Mouse (Mus musculus) cerebellum, postnatal 10 days (tissue): ENCODE results near the gene Drd3.

Source experiments
- DNase-seq, 2 experiments: peaks; one replicate each; pipeline ENCODE4 v3.0.0; 2021; ENCODE audit warnings: mixed read lengths in 2 of 2

The Drd3 gene

DNA sequence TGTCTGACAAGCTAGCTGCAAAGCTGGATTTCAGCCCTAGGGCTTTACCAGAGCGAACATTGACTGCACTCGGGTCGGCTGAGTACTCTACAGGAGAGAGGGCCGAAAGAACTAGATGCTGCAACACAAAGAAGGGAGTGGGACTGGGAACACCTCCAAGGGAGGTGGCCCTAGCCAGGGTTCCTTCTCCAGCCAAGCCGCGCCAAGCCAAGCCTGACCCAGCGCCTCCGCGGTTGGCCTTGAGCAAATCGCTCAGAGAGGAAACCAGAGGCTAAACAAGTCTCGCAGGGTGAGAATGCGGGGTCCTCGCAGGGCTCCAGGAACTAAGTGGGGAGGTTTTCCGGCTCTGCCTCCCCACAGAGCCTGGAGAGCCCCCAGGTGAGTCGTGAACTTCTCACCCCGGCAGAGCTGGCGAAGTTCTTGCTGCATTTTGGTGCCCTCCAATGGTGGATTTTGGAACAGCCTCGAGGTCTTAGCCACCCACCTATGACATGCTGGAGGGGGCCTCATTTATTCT, 48.0 kb downstream of the Drd3 start:
- DNase-seq = peak; percentile 90 to 91

DNA sequence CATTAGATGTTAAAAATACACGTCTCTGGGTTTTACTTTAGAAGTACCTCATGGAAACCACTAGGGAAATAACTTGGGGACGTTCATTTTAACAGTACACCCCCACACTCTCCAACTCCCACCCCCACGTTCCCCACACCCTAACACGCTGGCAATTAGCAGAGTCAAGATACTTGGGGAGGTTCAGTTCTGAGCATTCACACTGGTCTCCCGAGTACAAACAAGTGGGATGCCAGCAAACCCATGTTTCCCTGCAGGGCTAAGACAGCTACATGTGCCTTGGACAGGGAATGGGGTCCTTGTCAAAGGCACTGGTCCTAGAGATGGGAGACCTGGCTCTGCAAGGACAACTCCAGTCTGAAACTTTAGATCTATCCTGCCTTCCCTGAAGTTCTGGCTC, 48.6 kb downstream of the Drd3 start:
- DNase-seq = no peak

DNA sequence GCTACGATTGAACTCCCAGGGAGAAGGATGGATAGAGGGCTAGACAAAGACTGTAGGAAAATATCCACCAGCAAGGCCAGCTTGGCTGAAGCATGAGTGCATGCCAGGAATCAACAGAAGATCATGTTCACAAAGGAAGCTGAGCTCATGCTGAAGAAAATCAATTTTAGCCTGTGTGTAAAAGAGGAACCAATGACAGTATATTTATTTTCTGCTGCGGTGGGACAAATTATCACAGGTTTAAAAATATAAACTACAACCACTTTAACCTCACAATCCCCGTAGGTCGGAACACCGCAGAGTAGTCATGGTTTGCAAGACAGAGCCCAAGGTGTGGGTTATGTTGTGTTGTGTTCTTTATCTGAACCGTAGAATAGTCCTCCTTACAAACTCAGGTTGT, 50.5 kb downstream of the Drd3 start:
- DNase-seq = no peak

DNA sequence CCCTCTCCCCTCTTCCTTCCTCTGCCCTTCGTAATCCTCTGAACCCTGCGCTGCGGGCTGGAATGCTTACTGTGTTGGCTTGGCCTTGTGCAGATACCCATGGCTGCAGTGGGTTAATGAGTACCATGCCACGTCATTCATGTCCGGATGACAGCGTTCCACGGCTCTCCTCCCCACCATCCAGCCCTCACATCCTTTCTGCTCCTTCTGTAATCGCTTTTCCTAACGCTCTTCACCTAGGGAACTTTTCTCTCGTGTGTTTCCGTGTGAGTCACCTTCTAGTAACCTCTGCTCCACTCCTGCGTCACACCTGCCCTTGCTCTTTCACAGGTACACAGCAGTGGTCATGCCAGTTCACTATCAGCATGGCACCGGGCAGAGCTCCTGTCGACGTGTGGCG, 53.2 kb downstream of the Drd3 start:
- no peak for DNase-seq

DNA sequence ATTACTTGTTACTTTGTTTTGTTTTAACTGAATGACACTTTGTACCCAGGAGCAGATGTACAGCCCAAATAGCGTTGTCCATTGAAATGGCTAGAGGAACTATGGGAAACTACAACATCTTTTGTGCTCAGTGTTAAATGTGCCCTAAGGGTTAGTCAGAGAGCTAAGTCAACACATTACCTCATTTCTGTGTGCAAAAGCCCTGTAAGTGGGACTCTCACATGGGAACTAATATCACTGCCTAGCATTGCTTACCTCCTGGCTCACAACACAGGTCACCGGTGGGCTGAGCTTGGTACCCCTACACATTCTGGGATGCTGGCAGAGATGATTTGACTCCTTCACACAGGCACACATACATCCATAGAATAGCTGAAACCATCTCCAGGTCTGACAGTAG, 55.6 kb downstream of the Drd3 start:
- no peak for DNase-seq

DNA sequence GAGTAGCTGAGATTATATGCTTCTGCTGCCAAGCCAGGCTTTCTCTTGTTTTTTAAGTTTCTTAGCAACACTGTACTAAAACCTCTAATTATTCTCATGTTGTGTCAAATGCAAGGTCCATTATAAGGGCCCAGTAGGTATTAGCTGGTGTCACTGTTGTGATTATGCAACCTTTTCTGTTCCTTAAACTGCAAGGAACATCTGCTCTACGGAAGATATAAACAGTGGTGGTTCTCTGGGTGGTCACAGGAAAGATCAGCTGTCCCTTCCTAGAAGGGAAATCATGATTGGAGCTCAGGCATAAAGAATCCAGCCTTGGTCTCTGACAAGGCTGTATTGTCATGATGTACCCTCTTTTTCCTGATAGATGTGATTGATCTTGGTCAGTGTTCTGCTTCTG, 57.6 kb downstream of the Drd3 start:
- DNase-seq = no peak

DNA sequence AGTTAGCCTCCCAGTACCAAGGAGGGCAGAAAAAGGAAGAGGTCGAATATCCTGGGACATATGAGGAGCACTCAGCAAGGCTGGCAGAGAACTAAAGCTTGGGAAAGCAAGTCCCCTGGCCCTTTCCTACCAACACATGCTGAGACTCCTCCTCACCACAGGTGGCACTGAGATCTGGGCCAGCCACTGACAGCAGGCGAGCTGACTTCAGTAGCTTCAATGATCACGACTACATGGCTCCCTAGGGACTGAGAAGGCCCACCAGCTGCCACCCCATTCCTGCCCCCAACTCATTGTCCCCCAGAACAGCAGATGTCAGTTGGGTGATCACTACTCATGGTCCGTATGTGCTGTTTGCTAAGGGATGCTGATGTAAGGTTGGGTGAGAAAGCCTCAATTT, 60.8 kb downstream of the Drd3 start:
- DNase-seq = peak; percentile 75 to 82

DNA sequence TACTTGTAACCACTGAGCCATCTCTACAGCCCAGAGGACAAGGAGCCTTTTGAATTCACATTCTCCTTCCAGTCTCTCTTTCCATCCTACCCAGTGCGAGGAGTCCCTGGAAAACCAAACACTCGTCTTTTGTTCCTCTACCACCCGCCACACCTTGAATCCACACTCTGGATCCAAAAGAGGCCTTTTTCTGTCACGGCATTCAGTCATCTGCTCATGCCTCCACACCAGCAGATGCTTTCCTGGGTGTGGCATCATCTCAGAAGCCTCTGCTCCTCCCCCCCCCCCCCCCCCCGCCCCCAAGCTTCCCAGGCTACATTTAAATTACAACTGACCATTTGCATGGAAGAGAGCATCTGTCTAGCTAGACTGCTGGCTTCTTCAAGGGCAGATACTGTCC, 62.5 kb downstream of the Drd3 start:
- DNase-seq = no peak

DNA sequence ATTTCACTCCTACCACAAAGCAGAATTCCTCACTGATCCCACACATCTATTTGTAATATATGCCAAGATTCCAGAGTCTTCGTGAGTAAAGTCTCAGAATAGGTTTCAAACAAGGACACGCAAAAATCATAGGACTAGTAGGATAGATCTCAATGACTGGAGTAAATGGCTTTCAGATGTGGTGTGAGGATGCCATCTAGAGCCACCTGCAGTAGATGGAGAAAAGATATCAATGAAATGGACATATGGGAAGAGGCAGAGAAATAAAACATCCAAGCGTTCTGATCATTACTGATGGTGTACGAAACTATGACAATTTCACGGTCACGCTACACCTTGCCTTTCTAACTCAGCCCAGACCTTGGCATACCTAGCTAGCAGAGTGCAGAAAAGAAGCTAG, 64.6 kb downstream of the Drd3 start:
- DNase-seq = no peak

DNA sequence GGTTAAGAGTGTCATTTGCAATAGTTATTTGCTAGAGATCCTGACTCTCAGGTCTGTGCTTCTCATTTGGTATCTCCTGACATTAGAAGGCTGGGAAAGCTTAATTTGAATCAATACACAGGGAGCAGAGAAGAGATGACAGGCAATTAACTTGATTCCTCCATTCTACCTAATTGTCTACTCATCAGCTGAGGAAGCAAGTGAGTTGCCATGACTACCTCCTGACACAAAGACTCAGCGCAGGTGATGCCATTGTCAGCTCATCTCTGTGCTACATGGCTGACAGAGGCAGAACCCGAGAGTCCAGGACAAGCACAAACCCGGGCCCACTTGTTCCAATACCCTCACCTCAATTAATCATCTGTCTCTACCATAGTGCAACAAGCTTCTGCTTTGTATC, 73.7 kb downstream of the Drd3 start:
- DNase-seq = no peak

DNA sequence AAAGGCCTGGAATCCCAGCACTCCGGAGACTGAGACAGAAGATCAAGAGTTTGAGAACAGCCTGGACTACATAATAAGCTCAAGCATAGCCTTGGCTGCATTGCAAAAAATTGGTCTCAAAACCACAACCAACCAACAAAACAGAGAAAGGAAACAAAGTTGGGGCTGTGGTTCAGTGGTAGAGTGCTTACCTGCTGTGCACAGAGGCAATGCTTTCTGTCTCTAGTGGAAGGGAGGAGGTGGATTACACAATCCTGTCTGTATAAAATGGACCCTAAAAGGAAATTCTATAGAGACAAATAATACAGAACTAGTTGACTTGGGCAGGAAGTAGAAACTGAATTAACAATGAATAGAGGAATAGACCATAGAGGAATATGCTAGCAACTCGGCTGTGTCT, 78.1 kb downstream of the Drd3 start:
- no peak for DNase-seq

DNA sequence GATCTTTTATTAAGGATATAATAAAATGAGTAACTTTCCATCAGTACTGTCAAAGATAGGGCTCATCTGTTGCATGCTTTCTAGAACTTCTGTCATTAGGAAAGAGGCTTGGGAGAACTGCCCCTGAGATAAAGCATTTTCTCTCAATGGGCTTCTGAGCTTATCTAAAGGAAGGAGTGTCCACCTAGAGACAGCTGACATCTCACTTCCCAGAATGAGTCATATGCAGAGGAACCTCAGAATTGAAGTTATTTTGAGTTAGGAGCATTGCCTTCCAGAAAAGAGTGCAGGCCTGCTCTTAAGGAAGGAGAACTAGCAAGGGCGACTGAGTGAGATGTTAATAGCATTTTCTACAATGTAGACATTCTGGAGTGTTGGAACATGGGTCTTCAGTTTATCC, 87.4 kb downstream of the Drd3 start:
- DNase-seq = no peak

DNA sequence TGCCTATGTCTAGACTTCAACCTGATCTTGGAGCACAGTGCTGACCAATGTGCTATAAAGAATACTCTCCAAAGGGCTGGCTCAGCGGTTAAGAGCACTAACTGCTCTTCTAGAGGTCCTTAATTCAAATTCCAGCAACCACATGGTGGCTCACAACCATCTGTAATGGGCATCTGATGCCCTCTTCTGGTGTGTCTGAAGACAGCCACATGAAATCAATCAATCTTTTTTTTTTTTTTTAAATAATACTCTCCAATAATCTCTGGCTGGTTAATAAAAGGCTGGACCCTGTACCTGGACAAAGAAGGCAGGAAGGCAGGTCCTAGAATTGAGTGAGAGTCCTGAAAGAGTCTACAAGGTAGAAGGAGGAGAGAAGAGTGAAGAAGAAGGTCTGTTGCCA, 96.0 kb downstream of the Drd3 start:
- DNase-seq = no peak

DNA sequence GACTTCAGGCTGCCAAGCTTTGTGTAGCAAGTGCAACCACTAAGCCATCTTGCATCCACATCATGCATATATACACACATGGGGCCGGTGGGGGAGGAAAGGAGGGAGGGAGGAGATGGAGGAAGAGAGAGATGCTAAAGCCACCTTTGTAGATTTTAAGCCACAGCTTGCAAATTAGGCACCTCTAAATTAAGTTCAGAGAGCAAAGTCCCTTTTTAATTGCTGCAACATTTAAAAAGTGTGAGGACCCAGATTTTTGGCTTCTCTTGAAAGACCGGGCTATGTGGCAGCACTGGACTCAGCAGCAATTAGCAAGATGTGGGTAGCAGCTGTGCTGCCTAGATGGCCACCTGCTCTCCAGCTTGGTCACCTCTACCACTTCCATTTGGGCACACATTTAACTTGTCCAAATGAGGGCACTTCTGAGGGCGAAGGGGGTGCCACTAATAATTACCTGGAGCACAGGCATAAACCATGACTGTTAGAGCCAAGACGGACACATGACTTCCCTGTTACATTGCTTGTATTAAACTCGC, 105.2 kb downstream of the Drd3 start:
- peak; percentile 43 to 49 for DNase-seq

DNA sequence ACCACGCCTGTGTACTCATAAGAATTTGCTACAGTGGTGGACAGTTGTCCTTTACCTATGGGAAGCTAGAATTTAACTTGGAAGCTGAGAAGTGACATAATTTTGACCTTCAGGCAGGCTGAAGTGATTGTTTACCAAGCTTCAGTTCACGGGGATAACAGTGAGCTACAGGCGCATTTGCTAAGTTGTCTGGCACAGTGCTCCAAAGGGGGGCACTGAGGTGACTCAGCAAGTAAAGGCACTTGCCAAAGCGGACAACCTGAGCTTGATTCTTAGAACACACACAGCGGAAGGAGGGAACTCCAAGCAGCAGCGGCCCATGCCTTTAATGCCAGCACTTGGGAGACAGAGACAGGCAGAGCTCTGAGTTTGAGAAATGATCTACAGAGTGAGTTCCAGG, 106.8 kb downstream of the Drd3 start:
- DNase-seq = no peak

DNA sequence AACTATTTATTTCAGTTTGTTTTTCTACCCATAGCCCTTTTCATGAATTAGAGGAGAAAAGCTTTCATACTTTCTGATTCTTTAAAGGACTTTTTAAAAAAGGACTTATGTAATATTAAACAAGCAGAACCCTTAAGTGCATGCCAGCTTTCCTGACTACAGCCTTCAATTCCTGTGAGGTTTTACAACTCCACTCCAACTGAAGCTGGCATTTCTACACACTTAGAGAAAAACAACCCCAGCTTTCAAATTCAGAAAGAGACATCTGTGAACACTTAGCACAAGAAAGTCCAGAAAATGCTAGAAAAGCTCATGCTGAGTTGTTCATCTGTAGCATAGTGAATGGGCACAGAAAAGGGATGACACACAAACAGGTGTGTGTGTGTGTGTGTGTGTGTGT, 116.0 kb downstream of the Drd3 start:
- no peak for DNase-seq

DNA sequence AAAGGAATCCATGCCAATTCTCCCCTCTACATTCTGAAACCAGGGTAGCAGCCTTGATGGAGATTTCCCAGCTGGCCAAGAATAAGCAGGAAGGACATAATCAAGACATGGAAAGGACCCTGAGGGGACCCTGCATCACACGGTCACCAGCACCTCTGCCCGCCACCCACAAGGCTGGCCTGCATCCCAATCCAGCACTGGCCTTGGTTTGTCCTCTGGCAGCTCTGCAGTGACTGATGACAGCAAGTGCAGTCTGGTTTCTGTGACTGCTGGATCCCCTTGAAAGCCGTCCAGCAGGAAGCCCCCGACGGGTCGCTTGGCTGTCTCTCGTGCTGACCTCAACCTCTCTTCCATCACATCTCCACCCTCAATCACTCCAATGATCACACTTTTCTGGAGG, 117.6 kb downstream of the Drd3 start:
- DNase-seq = peak; percentile 25 to 44
